Mouse (Mus musculus): ENCODE data around the gene Ppfia1. TPM values are rescaled to one million over a fixed set of nuclear protein-coding genes. Genes with fewer than 3 reads are reported as not detected.

Gene Ppfia1
- polyA plus RNA-seq, 2 experiments, result 13.7 to 15.4 TPM

DNA sequence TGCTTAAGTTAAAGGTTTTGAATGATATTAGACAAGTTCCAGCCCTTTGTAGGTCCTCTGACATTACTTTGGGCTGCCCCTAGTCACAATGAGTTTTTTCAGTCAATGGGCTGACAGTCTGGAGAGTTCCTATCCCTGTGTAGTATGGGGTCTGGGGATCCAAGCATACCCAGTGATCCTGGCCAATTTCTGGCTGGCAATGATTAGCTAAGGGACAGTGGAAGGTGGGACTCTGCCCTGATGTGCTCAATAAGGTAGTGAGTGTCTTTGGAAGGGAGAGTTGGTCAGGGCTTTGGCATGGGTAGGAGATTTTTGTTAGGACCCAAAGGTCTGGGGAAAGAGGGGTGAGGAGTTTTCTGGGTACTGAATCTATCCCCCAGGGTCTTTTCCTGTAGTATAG lies 18.1 kb upstream of the Ppfia1 start:
- no peak for DNase-seq (ENCODE audit: low read depth in 3 of 3, low spot score in 3 of 3)
- Histone ChIP-seq H3K36me3 (replicated peaks; ENCODE audit: control insufficient read depth, insufficient read depth, low read depth) (no peaks in the 10 kb centered on the region), H3K27me3 (ENCODE audit: control insufficient read depth, insufficient read depth, low read length) (no peaks in the 10 kb centered on the region), H3K9ac (replicated peaks) (no peak overlapping the region), H3K4me1 (replicated peaks; ENCODE audit: control insufficient read depth in 2 of 2, insufficient read depth in 2 of 2, low read length in 1 of 2) (no peaks in the 10 kb centered on the region), H3K27ac (no peak overlapping the region), H3K4me3 (ENCODE audit: insufficient read depth in 1 of 2, low read depth in 2 of 2, low read length in 2 of 2) (no peak overlapping the region), H3K9me3 (ENCODE audit: control insufficient read depth, low read length) (no peaks in the 10 kb centered on the region), H3K4me2 (ENCODE audit: low read depth) (no peak overlapping the region)
- TF ChIP-seq EP300 (IDR thresholded peaks at IDR 0.05; ENCODE audit: low read depth), result no peak
- TF ChIP-seq CTCF (IDR thresholded peaks at IDR 0.05; ENCODE audit: low read depth), result no peak
- no peak for ATAC-seq (ENCODE audit: insufficient read depth)

GRCm38 (mm10) chr7:144569428-144569827 lies 15.9 kb upstream of the Ppfia1 start:
- Histone ChIP-seq H3K4me2 (ENCODE audit: low read depth) (no peak overlapping the region), H3K9me3 (ENCODE audit: control insufficient read depth, low read length) (no peaks in the 10 kb centered on the region), H3K4me3 (ENCODE audit: insufficient read depth in 1 of 2, low read depth in 2 of 2, low read length in 2 of 2) (no peak overlapping the region), H3K36me3 (replicated peaks; ENCODE audit: control insufficient read depth, insufficient read depth, low read depth) (no peaks in the 10 kb centered on the region), H3K9ac (replicated peaks) (no peak overlapping the region), H3K27me3 (ENCODE audit: control insufficient read depth, insufficient read depth, low read length) (no peaks in the 10 kb centered on the region), H3K4me1 (replicated peaks; ENCODE audit: control insufficient read depth in 2 of 2, insufficient read depth in 2 of 2, low read length in 1 of 2) (no peaks in the 10 kb centered on the region), H3K27ac (no peak overlapping the region)
- no peak for TF ChIP-seq CTCF (IDR thresholded peaks at IDR 0.05; ENCODE audit: low read depth)
- TF ChIP-seq EP300 (IDR thresholded peaks at IDR 0.05; ENCODE audit: low read depth), result no peak
- WGBS (ENCODE audit: insufficient replicate concordance), result 66% methylated on average over 7 of the region's 7 CpGs
- no peak for ATAC-seq (ENCODE audit: insufficient read depth)
- DNase-seq (ENCODE audit: low read depth in 3 of 3, low spot score in 3 of 3), result no peak

- no peaks in the 10 kb centered on the region for H3K4me1 ChIP-seq (replicated peaks; ENCODE audit: control insufficient read depth in 2 of 2, insufficient read depth in 2 of 2, low read length in 1 of 2)
- H3K27ac ChIP-seq, result no peak overlapping the region
- H3K9ac ChIP-seq (replicated peaks), result no peak overlapping the region
- no peak for DNase-seq (ENCODE audit: low read depth in 3 of 3, low spot score in 3 of 3)
- no peaks in the 10 kb centered on the region for H3K9me3 ChIP-seq (ENCODE audit: control insufficient read depth, low read length)
- ATAC-seq (ENCODE audit: insufficient read depth), result no peak
- TF ChIP-seq CTCF (IDR thresholded peaks at IDR 0.05; ENCODE audit: low read depth) (no peak), EP300 (IDR thresholded peaks at IDR 0.05; ENCODE audit: low read depth) (no peak)
- H3K4me2 ChIP-seq (ENCODE audit: low read depth), result no peak overlapping the region
- H3K36me3 ChIP-seq (replicated peaks; ENCODE audit: control insufficient read depth, insufficient read depth, low read depth), result no peaks in the 10 kb centered on the region
- H3K27me3 ChIP-seq (ENCODE audit: control insufficient read depth, insufficient read depth, low read length), result no peaks in the 10 kb centered on the region
- no peak overlapping the region for H3K4me3 ChIP-seq (ENCODE audit: insufficient read depth in 1 of 2, low read depth in 2 of 2, low read length in 2 of 2)
Measured at GRCm38 (mm10) chr7:144568091-144568490, 14.6 kb upstream of the Ppfia1 start.

DNA sequence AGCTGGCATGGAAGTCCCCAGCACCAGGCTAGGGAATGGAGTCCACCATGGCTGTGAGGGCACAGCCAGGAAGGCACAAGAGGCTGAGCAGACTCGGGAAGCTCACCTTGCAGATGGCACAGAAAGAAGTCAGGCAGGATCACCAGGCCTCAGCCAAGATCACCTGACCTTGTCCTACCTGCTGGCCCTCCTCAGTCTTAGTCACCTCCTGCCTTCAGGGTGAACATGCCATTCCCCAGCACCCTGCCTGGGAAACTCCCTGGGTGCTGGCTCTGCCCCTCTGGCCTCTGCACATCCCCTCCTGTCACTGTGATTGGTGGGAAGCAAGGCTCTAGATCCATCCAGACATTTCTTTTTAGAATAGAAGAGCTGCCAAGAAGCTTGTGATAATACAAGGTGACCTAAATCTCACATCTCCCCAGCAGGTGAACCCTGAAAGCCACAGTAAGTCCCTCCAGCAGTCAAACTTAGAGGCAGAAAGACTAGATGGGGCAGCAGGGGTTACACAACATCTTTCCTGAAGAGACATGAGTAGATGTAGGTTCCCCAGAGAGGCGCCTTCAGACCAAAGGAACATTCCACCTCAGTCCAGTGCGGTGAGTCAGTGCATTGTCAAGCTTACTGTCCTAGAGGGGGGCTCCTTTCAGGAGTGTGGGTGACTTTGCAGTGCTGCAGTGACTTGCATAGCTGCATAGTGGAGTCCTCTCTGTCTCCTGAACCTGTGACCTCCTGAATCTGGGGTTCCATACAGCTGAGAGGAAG lies 13.6 kb upstream of the Ppfia1 start:
- Histone ChIP-seq H3K27me3 (ENCODE audit: control insufficient read depth, insufficient read depth, low read length) (no peaks in the 10 kb centered on the region), H3K9me3 (ENCODE audit: control insufficient read depth, low read length) (no peaks in the 10 kb centered on the region), H3K27ac (no peak overlapping the region), H3K4me1 (replicated peaks; ENCODE audit: control insufficient read depth in 2 of 2, insufficient read depth in 2 of 2, low read length in 1 of 2) (no peaks in the 10 kb centered on the region), H3K4me3 (ENCODE audit: insufficient read depth in 1 of 2, low read depth in 2 of 2, low read length in 2 of 2) (no peak overlapping the region), H3K4me2 (ENCODE audit: low read depth) (no peak overlapping the region), H3K9ac (replicated peaks) (no peak overlapping the region), H3K36me3 (replicated peaks; ENCODE audit: control insufficient read depth, insufficient read depth, low read depth) (no peaks in the 10 kb centered on the region)
- DNase-seq (ENCODE audit: low read depth in 3 of 3, low spot score in 3 of 3) (no peak), ATAC-seq (ENCODE audit: insufficient read depth) (no peak)
- WGBS (ENCODE audit: insufficient replicate concordance), result 45% methylated on average over 3 of the region's 3 CpGs
- TF ChIP-seq EP300 (IDR thresholded peaks at IDR 0.05; ENCODE audit: low read depth) (no peak), CTCF (IDR thresholded peaks at IDR 0.05; ENCODE audit: low read depth) (no peak)

DNA sequence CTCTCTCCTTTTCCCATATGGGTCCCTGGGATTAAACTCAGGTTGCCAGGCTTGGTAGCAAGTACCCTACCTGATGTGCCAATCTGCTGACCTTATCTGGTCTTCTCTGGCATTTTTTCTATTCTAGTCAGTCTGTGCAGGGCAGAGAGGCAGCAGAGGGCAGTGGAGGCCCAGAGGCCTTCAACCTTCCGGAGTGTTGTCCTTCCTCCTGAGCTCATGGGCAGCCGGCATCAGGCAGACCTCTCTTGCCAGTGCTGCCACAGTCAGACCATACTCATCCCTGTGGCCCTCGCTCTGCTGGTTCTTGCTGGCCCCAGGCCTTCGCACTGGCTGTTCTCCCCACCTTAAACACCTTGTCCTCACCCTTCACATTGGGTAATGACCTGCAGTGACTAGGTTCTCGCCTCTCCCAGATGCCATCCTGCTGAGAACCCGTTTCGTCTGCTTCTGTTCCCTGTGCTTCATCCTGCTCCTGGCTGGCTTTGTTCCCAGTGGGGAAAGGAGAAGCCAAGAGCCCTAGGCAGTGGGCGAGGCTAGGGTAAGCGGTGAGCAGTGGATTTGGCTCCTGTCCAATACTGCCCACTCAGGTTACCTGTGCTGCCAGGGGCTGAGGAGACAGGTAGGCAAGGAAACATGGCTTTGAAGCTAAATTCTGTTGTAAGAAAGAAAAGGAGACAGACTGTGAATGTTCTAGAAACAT lies 10.1 kb upstream of the Ppfia1 start:
- DNase-seq (ENCODE audit: low read depth in 3 of 3, low spot score in 3 of 3), result no peak
- 59% methylated on average over 9 of the region's 9 CpGs for WGBS (ENCODE audit: insufficient replicate concordance)
- TF ChIP-seq EP300 (IDR thresholded peaks at IDR 0.05; ENCODE audit: low read depth) (no peak), CTCF (IDR thresholded peaks at IDR 0.05; ENCODE audit: low read depth) (no peak)
- Histone ChIP-seq H3K9me3 (ENCODE audit: control insufficient read depth, low read length) (no peaks in the 10 kb centered on the region), H3K4me3 (ENCODE audit: insufficient read depth in 1 of 2, low read depth in 2 of 2, low read length in 2 of 2) (no peak overlapping the region), H3K9ac (replicated peaks) (no peak overlapping the region), H3K4me2 (ENCODE audit: low read depth) (no peak overlapping the region), H3K27me3 (ENCODE audit: control insufficient read depth, insufficient read depth, low read length) (no peaks in the 10 kb centered on the region), H3K27ac (no peak overlapping the region), H3K36me3 (replicated peaks; ENCODE audit: control insufficient read depth, insufficient read depth, low read depth) (no peaks in the 10 kb centered on the region), H3K4me1 (replicated peaks; ENCODE audit: control insufficient read depth in 2 of 2, insufficient read depth in 2 of 2, low read length in 1 of 2) (no peaks in the 10 kb centered on the region)
- ATAC-seq (ENCODE audit: insufficient read depth), result no peak
